Mouse (Mus musculus) liver, embryonic 14.5 days (tissue): ENCODE measurements around the gene Crabp2. TPM values are rescaled to one million over a fixed set of nuclear protein-coding genes. Genes with fewer than 3 reads are reported as not detected.
A peak's percentile ranks its signal among the peaks of the same experiment; 100 is the strongest.

ENCODE experiments used
- ATAC-seq: fragments of 200-750 bp; cut with Nextera tagmentation; 2 replicates; pipeline ENCODE4 v1.8.0; 2017; ENCODE audit warnings: moderate number of reproducible peaks, mild to moderate bottlenecking, moderate library complexity; ENCODE audit not compliant: insufficient read depth
- DNase-seq, 3 experiments: peaks; one replicate each; pipeline ENCODE4 v3.0.0-alpha.2; 2012 to 2013; ENCODE audit warnings: low read depth in 3 of 3, low spot score in 3 of 3
- H3K27ac ChIP-seq: fragments of 300-500 bp; sonication (generic); 2 replicates; pipeline ENCODE4 v1.5.1; 2014; ENCODE audit warnings: moderate library complexity, mild to moderate bottlenecking, control low read depth, inconsistent platforms
- H3K27me3 ChIP-seq: fragments of 300-500 bp; sonication (generic); 2 replicates; pipeline ENCODE4 v1.6.1; 2014; ENCODE audit warnings: mild to moderate bottlenecking, low read length, moderate library complexity; ENCODE audit not compliant: control insufficient read depth, insufficient read depth
- H3K36me3 ChIP-seq: fragments of 300-500 bp; sonication (generic); replicated peaks from 2 replicates; pipeline ENCODE4 v1.6.1; 2014; ENCODE audit warnings: low read depth; ENCODE audit not compliant: control insufficient read depth, insufficient read depth
- H3K4me1 ChIP-seq, 2 experiments: fragments of 200-500 bp in 1 of 2; fragments of 300-500 bp in 1 of 2; sonication (generic) in 1 of 2; replicated peaks; 2 replicates each; pipeline ENCODE4 v1.6.1; 2012 to 2014; ENCODE audit warnings: antibody characterized with exemption in 1 of 2, inconsistent platforms in 1 of 2, low read length in 1 of 2; ENCODE audit not compliant: control insufficient read depth in 2 of 2, insufficient read depth in 2 of 2
- H3K4me2 ChIP-seq: fragments of 300-500 bp; sonication (generic); 2 replicates; pipeline ENCODE4 v1.6.1; 2014; ENCODE audit warnings: low read depth, mild to moderate bottlenecking, control low read depth, moderate library complexity
- H3K4me3 ChIP-seq, 2 experiments: fragments of 200-500 bp in 1 of 2; fragments of 300-500 bp in 1 of 2; sonication (generic) in 1 of 2; 2 replicates each; pipeline ENCODE4 v1.5.1; 2012 to 2014; ENCODE audit warnings: low read depth in 2 of 2, low read length in 2 of 2, mild to moderate bottlenecking in 2 of 2, control low read depth in 1 of 2, inconsistent platforms in 1 of 2, moderate library complexity in 1 of 2; ENCODE audit not compliant: insufficient read depth in 1 of 2
- H3K9ac ChIP-seq: fragments of 300-500 bp; sonication (generic); replicated peaks from 2 replicates; pipeline ENCODE4 v1.6.1; 2014; ENCODE audit warnings: mild to moderate bottlenecking, control low read depth, moderate library complexity
- H3K9me3 ChIP-seq: fragments of 300-500 bp; sonication (generic); 2 replicates; pipeline ENCODE4 v1.6.1; 2016; ENCODE audit warnings: low read length, mixed read lengths; ENCODE audit not compliant: control insufficient read depth
- CTCF ChIP-seq: IDR thresholded peaks from 2 replicates; pipeline ENCODE4 v1.5.1; 2016; ENCODE audit warnings: antibody characterized with exemption, low read depth, control low read depth
- EP300 ChIP-seq: IDR thresholded peaks from 2 replicates; pipeline ENCODE4 v1.6.1; 2016; ENCODE audit warnings: antibody characterized with exemption, low read depth
- WGBS: fragments of 180-500 bp; shearing (Covaris S2); extraction: QIAGEN DNeasy Blood & Tissue Kit; methylation state at CpG from one replicate; pipeline ENCODE4 v1.1.7; 2014; ENCODE audit not compliant: insufficient replicate concordance; 5-methylcytosine and 5-hydroxymethylcytosine counted together
- polyA plus RNA-seq, 2 experiments: library from polyadenylated mRNA; depleted of rRNA in 1 of 2; stranded (reverse) in 1 of 2; unstranded in 1 of 2; fragments of >200 nt; fragmentation: Nextera tagmentation in 1 of 2; extraction: Ambion mirVana in 1 of 2; gene quantifications; 2 replicates each; pipeline versions ENCODE4 v1.2.1 to v1.2.3; 2012 to 2014

Crabp2 gene
- polyA plus RNA-seq, 2 experiments = 0.10 to 0.17 TPM

DNA sequence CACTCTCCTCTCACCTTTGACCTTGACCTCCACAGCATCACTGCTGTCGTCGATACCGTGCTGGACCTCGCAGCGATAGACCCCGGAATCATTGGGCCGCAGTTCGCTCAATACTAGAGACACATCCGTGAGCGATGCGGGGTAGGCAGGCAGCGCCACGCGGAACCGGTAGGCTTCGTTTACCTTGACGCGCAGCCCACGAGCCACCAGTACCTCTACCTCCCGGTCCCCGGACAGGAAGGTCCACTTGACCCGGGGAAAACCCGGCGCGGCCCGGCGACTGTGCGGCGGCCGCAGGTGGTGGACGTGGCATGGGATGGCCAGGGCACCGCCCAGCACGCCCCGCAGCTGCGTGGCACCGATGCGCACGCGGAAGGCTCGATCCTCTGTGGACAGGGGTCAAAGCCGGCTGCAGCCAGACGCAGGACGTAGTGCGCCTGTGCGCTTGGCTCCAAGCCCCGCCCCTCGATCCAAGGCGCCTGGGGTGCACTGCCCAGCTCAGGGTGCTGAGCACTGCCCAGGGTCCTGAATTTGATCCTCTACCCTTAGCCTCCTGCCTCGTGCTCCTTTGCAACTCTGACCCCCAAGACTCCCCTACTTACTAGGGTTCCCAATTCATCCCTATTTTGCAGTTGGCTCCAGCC lies 48.6 kb downstream of the Crabp2 start:
- no peak for DNase-seq
- no peak overlapping the region for H3K27ac ChIP-seq
- 0 out of 4 replicates have a peak overlapping the region, but pooled peaks of 1 of the 2 experiments have one; percentile 14 for H3K4me3 ChIP-seq
- WGBS = 1% methylated on average over 49 of the region's 49 CpGs
- H3K9me3 ChIP-seq = no peaks in the 10 kb centered on the region
- peaks cover 82% of the 10 kb centered on the region for H3K27me3 ChIP-seq
- no peak overlapping the region for H3K9ac ChIP-seq
- no peaks in the 10 kb centered on the region for H3K4me1 ChIP-seq
- H3K36me3 ChIP-seq = no peaks in the 10 kb centered on the region
- H3K4me2 ChIP-seq = no peak overlapping the region
- TF ChIP-seq EP300 = no peak
- TF ChIP-seq CTCF = no peak
- no peak for ATAC-seq

DNA sequence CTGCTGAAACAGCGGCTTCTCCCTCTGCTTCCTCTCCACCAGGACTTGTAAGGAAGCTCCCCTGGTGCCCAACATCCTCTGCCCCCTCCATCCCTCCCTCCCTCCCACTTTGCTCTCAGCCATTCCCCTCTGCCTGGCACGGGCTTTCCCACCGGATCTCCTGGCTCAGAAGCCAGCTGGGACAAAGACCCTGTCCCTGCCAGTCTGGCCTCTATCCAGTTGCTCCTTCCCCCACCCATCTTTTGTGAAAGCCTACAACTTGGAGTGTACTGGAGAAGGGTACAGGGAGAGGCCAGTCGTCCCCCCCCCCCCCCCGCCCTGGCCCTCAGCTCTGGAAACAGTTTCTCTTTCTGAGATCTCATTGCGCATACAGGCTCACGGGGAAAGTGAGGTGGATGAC lies 50.3 kb downstream of the Crabp2 start:
- Histone ChIP-seq H3K27me3 (peaks cover 89% of the 10 kb centered on the region), H3K9ac (no peak overlapping the region), H3K4me1 (no peaks in the 10 kb centered on the region), H3K27ac (no peak overlapping the region), H3K36me3 (no peaks in the 10 kb centered on the region), H3K4me3 (no peak overlapping the region), H3K9me3 (no peaks in the 10 kb centered on the region), H3K4me2 (no peak overlapping the region)
- ATAC-seq (no peak), DNase-seq (no peak)
- TF ChIP-seq CTCF = no peak
- TF ChIP-seq EP300 = no peak
- WGBS = 5% methylated on average over 7 of the region's 7 CpGs

DNA sequence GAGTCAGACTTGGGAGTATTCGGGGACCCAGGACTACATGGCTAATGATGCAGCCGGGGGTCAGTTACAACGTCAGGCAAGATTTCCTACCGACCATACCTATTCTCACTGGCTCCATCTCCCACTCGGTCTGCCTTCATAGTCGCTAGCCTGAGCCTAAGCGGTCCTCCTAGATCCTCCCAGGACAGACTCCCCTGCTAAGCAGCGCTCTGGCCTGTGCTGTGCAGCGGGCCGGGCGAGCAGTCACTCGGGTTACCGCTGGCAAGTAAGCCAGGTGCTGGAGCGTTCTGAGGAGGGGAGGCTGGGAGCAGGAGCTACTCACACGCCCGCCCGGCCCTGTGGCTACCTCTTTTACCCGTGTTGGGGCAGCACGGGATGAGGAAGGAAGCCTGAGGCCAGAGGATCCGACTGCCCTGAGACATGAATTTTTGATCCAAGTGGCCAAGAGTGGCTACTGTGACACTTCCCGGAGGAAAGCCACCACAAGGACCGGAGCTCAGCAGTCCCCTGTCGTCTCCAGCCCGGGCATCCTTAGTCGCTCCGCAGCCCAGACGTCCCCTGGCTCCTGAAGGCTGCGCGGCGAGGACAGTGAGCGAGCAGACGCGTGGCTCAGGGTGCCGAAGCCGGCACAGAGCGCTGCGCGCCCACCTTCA lies 50.9 kb downstream of the Crabp2 start:
- TF ChIP-seq EP300 (no peak), CTCF (no peak)
- H3K27me3 ChIP-seq = peaks cover 83% of the 10 kb centered on the region
- 2% methylated on average over 38 of the region's 38 CpGs for WGBS
- H3K4me3 ChIP-seq = no peak overlapping the region
- no peak overlapping the region for H3K4me2 ChIP-seq
- H3K27ac ChIP-seq = no peak overlapping the region
- no peaks in the 10 kb centered on the region for H3K4me1 ChIP-seq
- H3K9ac ChIP-seq = no peak overlapping the region
- H3K36me3 ChIP-seq = no peaks in the 10 kb centered on the region
- no peaks in the 10 kb centered on the region for H3K9me3 ChIP-seq
- DNase-seq (no peak), ATAC-seq (no peak)

DNA sequence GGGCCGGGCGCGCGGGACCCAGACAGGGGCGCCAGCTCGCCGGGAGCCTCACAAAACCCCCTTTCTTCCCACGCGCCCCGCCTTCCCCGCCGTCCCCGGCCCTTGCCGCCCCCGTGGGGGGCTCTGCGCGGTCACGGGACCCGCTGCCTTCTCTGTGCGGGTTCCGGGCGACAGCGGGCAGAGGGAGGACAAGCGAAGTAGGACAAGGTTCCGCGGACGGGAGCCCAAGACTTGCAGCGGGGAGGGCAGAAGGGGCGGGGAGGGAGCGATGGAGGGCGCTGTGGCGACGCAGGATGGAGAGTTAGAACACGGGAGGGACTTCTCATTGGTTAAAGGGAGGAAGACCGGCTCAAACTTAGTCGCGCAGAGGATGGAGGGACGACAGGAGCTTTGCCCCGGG lies 51.7 kb downstream of the Crabp2 start, which contains the start of gene Bcan:
TSS of gene Bcan (minus strand) at position 50 of the 400 bp plus-strand sequence.
- Histone ChIP-seq H3K9me3 (no peaks in the 10 kb centered on the region), H3K4me2 (no peak within 1 kb of the TSS), H3K4me1 (no peaks in the 10 kb centered on the region), H3K9ac (no peak within 1 kb of the TSS), H3K27me3 (peaks cover 77% of the 10 kb centered on the region), H3K4me3 (no peak within 1 kb of the TSS), H3K27ac (no peak within 1 kb of the TSS), H3K36me3 (no peaks in the 10 kb centered on the region)
- no peak for ATAC-seq
- TF ChIP-seq CTCF (no peak), EP300 (no peak)
- 1% methylated on average over 39 of the region's 39 CpGs for WGBS
- no peak for DNase-seq

DNA sequence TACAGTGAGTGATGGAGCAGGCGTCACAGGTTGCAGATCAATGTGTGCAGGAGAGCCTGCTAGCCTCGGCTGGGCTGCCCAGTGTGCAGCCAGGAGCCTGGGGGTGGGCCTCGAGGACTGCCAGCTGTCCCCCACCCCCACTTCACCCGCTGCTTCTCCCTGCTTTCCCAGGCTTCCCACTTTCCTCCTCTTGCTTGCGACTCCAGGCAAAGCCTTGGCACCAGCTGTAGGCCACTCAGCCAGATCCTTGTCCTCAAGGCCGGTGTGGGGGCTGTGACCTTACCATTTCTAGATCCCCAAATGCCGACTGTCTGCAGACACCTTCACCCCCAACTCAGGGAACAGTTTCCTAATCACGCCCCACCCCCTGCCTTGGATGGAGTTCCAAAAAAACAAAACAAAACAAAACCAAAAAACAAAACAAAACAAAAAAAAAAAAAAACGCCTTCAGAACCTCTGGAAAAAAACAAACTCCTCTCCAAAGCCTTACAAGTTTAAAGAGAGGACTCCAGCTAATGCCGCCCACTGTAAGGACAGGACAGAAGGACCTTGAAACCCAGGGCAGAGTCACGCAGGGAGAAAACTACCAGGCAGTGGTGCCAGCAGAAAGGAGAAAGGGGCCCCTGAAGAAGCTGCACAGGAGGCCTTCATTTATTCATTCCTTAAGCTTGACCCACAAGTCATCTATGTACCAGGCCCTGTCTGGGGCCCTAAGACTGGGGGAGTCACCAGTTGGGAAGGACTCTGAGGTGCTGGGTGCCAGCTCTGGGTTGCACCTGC lies 52.5 kb downstream of the Crabp2 start:
- Histone ChIP-seq H3K9ac (no peak overlapping the region), H3K4me1 (no peaks in the 10 kb centered on the region), H3K27me3 (peaks cover 68% of the 10 kb centered on the region), H3K4me3 (no peak overlapping the region), H3K27ac (no peak overlapping the region), H3K36me3 (no peaks in the 10 kb centered on the region), H3K9me3 (no peaks in the 10 kb centered on the region; the same call in 1 of the 2 replicates), H3K4me2 (no peak overlapping the region)
- no peak for ATAC-seq
- 8% methylated on average over 11 of the region's 11 CpGs for WGBS
- no peak for DNase-seq
- TF ChIP-seq CTCF (no peak), EP300 (no peak)
